Mouse (Mus musculus) right cerebral cortex, adult 18-20 months (tissue): Measurements from ENCODE around the gene Ppp1r9a.

Source experiments
- DNase-seq: peaks from one replicate; pipeline ENCODE4 v3.0.0; 2022; ENCODE audit warnings: mixed read lengths

The Ppp1r9a gene

DNA sequence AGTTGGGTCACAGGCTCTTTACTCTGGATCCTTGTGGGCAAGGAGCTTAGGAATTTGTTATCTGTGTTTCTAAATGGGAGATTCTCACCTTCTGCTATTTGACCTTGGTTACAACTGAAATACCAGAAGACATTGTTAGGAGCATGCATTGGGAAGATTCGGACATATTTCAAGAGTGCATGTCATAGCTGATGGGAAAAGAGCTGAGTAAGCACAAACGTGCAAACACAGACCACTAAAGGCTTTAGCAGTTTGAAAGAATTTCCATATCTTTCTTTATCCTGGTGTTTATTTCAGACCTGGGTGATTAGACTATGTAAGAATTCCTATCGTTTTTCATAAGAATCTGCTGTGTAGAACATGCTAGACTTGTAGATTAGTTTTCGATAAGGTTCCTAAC lies 59.5 kb downstream of the Ppp1r9a start:
- DNase-seq = no peak

DNA sequence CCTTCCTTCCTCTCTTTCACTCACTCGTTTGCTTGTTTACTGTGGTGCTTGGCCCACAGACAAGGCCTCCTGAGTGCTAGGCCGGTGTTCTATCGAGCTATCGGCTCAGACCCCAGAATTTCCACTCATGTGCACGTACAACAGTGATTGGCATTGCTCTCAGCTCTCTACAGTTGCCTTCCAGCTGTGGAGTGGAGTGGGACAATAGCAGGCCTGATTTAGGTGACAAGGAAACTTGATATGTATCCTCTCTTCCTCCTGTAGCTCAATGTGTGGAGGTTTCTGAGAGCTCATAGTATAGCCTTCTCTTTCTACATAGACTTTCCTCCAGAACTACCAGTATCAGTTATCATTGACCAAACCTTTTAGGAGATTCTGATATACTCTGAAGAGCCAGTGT lies 60.3 kb downstream of the Ppp1r9a start:
- DNase-seq = no peak

DNA sequence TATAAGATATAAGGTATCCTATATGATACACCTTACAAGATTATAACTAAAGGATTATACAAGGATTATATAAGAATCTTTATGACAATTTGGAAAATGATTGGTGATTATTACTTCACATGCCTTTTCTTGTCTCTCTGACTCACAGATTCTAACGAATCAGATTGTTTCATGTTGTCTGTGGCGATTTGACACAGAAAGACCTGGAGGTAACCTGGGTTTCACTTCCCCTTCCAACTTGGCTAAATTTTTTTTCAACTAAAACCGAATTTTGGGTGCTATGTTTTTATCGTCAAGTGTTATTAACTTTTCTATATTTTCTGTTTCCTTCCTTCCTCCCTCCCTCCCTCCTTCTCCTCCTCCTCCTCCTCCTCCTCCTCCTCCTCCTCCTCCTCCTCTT lies 64.5 kb downstream of the Ppp1r9a start:
- DNase-seq = no peak

DNA sequence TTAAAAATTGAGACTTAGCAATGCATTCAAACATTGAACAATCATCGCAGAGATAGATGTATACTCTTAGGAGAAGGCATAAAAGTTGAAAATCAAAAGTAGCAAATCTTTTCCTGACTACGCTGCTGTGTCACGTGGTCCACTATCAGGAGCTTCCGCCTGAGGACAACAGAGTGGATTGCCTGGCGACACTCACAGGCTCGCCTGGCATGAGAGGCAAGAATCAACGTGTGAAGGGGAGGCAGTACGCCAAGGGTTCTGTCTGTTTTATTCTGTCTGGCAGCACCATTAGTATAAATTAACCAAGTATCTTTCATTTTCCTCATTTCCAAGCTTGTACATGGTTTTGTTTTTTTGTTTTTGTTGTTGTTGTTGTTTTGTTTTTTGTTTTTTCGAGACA lies 68.5 kb downstream of the Ppp1r9a start:
- no peak for DNase-seq

DNA sequence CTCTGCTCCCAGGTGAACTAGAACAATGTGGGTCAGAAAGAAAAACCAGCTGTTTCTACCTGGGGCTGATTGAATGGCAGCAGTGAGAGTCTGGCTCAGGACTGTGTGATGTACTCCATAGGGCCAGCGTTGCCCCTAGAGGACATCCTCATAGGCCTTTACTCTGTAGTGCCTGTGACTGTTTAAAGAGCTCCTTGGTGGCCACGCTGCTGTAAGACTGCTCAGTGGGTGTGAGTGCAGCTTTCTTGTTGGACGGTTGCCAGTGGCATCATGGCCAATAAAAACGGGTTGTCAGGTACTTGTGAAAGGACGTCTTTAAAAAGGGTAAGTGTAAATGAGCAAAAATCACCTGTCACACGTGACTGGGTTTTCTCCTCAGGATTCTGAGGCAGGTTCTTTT lies 70.1 kb downstream of the Ppp1r9a start:
- DNase-seq = peak; percentile 23

DNA sequence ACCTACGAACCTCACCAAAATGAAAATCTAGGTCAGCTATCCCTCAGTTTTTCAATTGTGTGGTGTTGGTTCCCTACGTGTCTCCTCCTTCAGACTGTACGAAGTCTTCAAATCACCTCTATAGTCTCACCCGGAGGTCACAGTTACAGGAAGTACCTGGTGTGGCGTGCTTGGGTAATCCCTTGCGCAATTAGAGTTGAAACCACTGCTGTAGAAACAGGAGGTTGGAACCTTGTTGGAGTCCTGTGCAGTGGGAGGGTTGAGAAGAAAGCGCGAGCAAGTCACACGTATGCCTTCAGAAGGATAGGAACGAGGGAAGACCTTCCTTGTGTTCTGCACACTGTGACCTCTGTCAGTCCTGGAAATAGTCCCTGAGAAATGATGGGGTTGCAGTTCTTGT lies 70.6 kb downstream of the Ppp1r9a start:
- DNase-seq = no peak

DNA sequence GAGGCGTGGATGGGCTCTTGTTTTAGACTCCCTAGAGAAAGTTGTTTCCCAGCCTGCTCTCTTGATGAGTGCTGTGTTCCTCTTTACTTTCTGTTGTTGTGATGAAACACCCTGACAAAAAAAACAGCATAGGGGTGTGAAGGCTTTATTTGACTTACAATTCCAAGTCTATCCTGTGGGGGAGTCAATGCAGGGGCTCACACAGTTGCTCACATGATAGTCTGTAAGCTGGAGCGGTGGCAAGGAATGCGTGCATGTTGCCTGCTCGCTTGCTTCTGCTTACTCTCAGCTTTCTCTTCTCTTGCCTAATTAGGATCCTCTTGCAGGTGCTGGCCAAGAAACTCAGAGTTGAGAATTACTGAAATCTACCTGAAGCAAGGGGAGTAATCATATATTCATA lies 74.8 kb downstream of the Ppp1r9a start:
- no peak for DNase-seq

DNA sequence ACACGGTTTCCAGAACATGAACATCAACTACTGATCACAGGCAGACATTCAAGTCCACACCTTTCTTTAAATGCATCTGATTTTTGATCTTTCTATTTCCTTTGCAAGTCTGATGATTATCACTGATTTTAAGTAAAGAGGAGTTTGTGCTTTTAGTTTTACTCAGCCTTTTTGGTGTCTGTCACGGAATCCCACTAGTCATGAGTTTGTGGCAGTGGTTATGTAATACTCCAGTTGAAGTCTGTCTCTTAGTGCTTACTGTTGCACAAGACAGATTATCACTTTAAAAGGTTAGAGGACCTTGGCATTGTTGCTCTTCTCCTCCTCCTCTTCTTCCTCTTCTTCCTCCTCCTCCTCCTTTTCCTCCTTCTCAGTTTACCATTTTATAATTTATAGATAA lies 75.5 kb downstream of the Ppp1r9a start:
- no peak for DNase-seq

DNA sequence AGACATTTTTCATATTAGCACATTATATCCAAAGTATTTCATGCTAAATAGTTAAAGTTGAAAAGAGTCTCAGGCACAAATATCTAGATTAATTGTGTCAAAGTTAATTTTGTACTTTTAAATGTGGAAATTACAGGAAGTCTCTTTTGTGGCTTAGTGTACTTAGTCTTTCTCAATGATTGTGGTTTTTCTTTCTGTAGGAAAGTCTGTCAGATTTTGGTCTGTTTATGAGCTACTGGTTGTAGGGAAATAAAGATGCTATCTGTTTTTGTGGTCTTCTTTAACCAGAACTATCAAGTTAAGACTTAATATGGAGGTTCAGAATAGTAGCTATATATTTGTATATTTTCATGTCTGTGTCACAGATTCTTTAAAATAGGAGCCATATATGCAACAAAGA lies 76.2 kb downstream of the Ppp1r9a start:
- DNase-seq = no peak

DNA sequence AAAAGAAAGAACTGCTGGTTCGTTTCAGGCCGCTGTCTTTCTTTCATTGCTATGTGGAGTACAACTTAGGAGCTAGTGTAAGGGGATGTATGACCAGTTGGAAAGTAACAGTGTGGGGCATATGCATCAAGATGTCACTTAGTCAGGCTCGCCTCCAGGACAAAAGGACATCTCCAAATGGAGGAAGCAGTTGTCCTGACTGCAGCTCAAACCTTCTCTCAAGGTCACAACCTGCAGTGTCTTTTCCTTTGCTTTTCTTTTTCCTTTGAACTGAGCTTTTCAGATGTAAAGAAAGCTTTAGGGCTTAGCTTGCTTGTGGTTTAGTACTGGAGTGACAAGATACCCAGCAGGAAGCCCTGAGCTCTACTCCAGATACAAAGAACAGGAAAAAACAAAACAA lies 77.4 kb downstream of the Ppp1r9a start:
- no peak for DNase-seq

DNA sequence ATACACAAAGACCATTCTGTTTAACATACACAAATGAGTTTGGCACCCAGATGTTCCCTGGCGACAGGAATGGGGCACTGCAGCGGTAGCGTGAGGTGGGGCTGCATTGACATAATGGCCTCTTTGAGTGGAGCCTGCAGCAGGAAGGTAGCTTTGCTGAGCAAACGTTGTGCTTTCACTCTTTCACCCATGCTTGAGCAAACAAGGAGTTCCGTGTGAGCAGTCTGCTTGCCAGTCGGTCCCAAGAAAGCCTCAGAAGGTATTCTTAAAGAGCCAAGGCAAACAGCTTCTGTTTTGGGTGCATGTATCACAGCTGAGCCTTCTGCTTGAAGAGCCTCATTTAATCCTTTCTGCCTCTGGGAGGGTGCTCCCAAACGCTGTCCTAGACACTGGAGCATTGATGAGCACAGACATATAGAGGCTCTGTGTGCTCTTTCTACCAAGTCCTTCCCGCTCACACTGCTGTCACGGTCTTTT lies 80.0 kb downstream of the Ppp1r9a start:
- no peak for DNase-seq

DNA sequence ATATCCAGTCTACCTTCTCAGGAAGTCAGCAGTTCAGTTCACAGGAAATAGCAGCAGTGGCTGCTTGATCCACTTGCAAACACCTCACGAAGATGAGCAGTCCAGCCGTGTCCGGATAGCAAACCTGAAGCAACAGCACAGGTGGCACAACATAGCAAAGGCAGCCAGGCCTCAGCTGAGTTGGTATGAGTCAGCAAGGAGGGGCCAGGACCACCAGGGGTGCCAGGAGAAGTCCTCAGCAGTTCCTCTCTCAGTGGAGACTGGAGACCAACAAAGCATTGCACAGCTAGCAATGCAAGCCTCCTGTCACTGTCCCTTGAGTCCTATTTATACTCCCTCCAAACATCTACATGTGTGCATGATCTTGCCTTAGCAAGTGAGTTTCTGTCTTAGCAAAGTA lies 83.0 kb downstream of the Ppp1r9a start:
- no peak for DNase-seq

DNA sequence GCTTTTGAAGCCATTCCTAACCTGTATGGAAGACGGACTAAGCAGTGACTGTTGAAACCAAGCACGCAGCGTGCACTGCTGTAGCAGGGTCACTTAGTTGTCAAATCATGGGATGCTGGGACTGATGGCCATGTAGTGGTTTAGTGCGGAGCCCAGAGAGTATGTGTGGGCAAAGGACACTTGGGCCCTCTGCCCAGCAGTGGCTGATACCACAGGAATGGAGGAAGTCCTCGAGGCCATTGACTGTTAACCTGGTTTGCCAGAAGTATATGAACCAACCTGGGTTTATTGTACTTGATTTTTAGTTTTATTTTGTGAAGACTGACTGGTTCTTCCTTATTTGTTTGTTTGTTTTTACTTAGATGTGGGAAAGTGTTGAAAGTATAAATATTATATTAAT lies 84.4 kb downstream of the Ppp1r9a start:
- no peak for DNase-seq

DNA sequence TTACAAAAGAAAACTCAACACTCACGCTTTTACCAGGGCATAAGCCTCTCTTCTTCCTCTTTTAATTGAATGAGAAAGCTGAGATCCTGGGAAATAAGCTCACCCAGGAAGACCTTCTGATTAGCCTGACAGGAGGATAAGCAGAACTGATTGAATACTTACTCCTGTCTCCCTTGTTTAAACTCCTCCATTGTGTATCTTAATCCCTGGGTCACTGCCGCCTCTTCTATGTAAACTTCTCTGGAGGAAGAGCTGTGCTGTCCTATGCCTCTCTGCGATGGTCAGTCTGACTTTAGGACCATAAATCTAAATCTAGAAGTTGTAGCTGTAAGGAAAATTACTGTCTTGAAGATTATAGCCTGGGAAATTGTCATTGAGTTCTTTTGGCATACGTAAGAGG lies 86.0 kb downstream of the Ppp1r9a start:
- no peak for DNase-seq

DNA sequence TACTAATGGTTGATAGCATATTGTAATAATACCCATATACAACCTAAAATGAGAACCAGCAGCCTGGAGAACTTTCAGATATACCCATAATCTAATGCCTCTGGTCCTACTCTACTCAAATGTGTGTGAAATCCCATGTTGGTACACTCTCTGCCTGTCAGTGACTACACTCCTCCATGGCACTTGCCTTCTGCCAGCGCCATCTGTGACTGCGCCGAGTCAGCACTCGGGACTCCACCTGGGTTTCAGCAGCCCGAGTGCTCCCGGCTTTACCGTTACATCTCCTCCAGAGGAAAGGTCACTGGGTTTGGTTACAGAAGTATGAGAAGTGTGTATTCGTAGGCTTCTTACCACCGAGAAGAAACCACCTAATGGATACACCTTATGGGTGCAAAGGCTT lies 89.6 kb downstream of the Ppp1r9a start:
- DNase-seq = no peak

DNA sequence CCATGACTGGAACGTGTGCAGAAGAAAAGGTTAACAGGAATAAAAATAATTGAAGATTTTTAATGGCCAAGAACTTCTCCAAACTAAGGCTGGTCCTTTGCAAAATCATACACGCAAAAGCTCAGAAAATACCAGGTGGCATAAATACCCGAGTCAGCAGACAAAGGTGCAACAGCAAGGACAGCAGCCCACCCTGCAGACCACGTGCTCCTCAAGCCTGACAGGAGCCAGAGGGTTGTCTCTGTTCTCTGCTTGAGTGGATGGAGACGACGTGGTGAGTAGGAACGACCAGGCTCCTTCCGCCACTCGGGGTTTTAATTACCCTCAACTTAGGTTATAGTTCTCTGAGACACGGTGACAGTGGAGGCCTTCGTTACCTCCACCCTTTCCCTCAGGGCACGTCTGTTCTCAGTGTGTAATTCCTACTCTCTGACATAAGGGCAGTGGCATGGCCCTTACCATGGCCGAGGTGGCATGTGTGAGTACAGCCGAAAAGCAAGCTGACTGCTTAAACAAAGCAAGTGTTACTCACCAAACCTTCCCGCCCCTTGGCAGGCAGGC lies 91.0 kb downstream of the Ppp1r9a start:
- DNase-seq = no peak

DNA sequence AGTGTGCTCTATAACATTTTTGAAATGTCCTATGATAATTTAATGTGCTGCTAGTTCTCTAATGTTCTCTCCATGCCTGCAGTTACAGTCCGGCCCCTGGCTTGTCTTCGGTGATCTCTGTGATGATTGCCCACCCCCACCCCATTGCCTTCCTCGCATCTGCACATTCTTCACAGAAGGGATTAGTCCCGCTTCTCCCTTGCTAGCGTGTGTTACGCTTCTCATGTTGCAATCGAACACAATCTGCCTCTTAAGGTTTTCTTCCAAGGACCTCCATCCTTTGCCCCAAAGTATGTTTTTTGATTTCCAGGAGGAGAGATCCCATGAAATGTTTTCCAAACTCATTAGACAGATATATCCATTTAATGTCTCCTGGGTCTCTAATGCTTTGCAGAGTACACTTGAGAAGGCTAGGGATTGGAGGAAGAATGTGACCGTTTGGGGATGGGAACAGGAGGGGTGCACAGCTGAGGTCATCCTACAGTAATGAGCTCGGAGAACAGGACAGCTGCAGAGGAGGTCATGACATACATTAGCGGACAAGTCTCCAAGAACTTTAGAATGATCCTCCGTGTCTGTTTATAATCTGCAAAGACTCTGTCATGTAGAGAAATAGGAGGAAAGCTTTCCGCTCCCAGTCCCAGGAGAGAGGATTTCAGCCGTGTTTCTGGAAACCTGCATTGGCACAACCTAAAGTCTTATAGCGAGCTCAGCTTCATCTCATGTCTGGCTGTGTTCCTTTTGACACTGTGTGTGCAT lies 91.6 kb downstream of the Ppp1r9a start:
- no peak for DNase-seq

DNA sequence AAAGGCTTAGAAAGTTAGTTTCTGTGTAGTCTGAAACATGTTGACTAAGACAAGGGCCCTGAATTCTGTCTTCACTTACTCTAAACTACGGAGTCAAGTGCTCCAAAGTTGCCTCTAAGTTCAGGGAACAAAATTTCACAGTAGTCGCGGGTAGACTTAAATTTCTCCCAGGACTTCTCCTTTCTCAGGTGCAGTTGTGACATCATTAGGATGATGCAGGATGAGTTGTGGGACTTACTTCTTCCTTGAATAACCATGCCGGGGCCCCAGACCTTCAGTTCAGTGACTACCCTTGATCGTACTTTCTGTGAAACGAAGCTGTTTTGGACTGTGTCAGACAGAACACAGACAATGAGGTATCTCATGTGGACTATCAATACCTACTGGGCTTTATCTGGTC lies 94.9 kb downstream of the Ppp1r9a start:
- no peak for DNase-seq

DNA sequence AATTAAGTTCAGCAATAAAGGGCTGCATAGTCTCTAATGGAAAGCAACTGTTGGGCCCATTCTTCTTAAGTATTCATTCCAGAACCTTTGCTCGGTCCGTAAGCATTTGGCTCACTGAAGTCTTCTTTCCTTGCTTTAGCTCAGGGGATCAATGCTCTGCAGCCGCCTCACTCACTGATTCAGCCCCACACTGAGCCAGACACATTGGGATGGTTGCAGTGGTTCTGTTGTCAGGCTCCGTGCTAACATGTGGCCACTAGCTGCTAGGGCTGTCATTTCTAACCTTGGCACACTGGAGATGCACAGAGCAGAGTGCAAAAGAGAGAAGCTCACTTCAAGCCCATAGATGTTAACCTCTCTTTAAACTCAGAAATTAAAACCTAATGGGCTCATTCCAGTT lies 96.2 kb downstream of the Ppp1r9a start:
- no peak for DNase-seq

DNA sequence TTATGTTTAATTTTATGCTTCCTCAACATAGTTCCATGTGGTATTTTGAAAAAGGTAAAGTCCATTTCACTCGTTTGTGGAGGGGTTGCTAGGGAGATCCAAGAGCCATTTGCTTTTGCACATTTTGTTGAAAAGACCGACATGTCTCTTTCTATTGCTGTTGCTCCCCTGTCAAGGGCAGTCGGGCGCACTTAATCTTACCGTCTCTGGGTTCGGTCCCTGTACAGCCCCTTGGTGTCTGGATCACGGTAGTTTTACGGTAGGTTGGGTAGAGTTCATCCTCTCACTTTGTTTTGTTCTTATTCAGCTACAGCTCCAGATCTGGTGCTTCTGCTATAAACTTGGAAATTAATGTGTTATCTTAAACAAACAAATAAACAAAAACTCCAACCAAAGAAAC lies 98.1 kb downstream of the Ppp1r9a start:
- no peak for DNase-seq

DNA sequence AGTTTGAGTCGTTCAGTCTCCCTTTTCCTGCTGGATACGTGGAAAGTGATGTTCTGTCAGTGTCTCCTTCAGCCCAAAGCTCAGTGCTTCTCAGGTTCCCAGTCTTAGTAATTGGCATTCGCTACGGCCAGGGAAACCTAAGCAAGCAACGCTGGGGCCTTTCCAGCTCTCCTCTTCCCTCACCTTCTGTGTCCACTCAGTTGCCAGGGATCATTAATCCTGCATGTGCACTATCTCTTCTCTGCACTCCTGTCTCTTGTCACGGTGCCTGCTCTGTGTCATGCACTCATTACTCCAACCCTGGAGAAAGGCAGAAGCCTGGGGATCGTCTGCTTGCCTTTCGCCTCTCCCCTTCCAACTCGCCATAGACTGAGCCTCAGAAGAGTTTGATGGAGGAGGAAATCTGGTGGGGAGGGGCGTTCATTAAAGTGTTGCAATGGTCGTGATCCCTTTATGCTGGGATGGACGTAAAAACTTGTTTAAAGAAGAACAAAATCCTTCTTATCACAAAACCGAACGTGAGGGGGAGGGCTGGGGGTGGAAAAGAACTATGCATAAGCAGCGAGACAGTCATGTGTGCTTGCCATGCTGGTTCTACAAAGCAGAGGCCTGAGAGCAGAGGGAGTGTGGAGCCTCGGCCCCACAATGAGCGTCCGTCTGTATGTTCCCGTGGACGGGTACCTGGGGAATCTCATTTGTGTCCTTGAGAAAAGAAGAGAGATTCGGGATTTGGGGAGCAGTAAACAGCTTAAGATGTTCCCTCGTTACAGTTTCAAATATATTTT lies 103.0 kb downstream of the Ppp1r9a start:
- DNase-seq = peak; percentile 12

DNA sequence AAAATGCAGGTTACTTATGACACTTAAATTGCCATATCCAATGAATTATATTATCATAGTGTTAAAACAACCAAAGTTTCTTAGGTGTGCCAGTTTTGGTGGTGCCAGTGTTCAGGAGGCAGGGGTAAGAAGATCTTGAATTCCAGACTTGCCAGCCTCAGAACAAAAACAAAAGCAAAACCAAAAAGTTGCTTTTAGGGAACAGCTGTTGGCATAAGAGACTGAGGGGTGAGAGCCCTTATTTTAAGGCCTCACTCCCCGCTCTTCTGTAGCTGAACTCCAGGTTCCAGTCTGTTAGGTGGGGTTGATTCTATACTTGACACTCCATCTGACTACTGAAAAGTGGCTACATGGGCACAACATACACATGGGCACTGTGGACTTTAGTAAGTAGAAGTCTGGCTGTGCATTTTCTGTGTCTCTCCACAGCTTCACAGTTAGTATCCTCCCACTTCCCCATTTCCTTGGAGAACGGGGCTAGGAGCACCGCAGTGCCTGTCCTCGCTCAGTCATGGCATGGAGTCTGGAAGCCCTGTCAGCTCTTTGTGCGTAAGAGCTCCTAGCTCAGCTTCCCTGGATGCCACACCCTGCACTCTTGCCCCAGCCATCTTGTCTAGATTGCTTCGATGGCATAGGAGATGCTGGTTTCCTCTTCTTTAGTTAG lies 103.7 kb downstream of the Ppp1r9a start:
- DNase-seq = peak; percentile 34

DNA sequence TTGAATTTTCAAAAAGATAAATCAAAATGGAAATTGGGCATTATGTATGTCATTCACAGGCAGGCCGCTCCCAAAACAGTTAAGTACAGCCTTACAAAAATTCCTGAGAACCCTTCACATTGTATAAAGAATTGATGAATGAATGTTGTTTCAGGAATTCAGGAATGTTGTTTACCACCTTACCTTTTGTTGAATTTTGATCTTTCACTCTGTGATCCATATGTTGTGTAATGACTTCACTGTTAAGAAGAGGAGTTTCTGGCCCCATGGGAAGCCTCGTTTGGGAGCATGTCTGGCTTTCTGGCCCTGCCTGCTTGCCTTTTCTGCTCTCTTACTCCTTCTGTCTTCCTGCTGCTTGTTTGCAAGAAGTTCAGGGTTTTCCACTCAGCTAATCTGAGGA lies 105.4 kb downstream of the Ppp1r9a start:
- no peak for DNase-seq

DNA sequence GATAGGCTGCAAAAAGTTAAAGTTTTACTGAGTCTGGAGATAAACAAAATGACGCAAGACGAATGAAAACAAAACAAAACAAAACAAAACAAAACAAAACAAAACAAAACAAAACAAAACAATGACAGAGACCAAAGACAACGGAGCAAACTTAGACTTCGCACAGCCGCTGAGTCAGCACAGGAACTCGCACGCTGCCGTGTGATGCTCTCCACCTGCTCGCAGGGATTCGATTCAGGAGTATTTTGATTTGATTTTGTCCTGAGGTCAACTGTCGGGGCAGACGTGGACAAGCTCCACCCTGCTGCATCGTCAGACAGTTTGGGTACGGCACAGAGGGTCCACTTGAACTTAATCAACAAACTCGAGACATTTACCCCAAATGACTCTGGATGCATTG lies 105.9 kb downstream of the Ppp1r9a start:
- DNase-seq = no peak
